Mouse (Mus musculus): ENCODE measurements at regions not wholly inside any gene's neighbourhood (a gene's known extent, or its start where the extent isn't known, plus 50 kb on each side); places are given as distances from the start of the nearest gene placed in this dataset.

DNA sequence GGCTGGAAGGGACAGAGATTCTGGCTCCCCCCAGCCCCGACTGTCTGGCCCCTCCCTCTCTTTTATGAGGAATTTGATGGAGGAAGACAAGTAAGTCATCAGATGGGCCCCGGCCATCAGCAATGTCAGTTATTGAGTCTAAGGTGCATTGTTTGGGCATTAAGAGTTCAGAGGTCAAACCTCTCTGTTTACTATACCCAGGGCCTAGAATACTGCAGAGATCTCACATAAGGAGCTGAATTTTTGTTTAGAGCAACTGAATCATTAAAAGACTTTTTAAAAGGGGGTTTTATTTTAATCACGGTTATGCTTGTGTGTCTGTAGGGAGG lies 353.1 kb upstream of the Jarid2 start:
- no peak for TF ChIP-seq CTCF (conservative IDR thresholded peaks at IDR 0.05; ENCODE audit: low read length)
- no peak for TF ChIP-seq NANOG (IDR thresholded peaks at IDR 0.05; ENCODE audit: borderline replicate concordance, low read length)

Measured in E14TG2a.4 (cell line).